Mouse (Mus musculus) forelimb bud, embryonic 11.5 days (tissue): ENCODE results near the gene Cass4.
A peak's percentile ranks its signal among the peaks of the same experiment; 100 is the strongest.

Source experiments
- DNase-seq: peaks from one replicate; pipeline ENCODE4 v3.0.0-alpha.2; 2012; ENCODE audit warnings: low read depth, low spot score

Cass4 gene

GRCm38 (mm10) chr2:172384715-172385114 lies 8.9 kb upstream of the Cass4 start:
- DNase-seq, result no peak

- no peak for DNase-seq
Observed at GRCm38 (mm10) chr2:172390341-172390740, 3.3 kb upstream of the Cass4 start.

- no peak for DNase-seq
Observed at GRCm38 (mm10) chr2:172392041-172392521, 1.5 kb upstream of the Cass4 start.

GRCm38 (mm10) chr2:172394052-172394392 lies 428 bp downstream of the Cass4 start:
- DNase-seq, result no peak

GRCm38 (mm10) chr2:172394671-172395070 lies 1.1 kb downstream of the Cass4 start:
- DNase-seq, result no peak

GRCm38 (mm10) chr2:172395961-172396360 lies 2.4 kb downstream of the Cass4 start:
- DNase-seq, result no peak

GRCm38 (mm10) chr2:172399901-172400300 lies 6.3 kb downstream of the Cass4 start:
- DNase-seq, result no peak

- DNase-seq, result no peak
Observed at GRCm38 (mm10) chr2:172401116-172401825, 7.7 kb downstream of the Cass4 start.

- DNase-seq, result no peak
Observed at GRCm38 (mm10) chr2:172404239-172404638, 10.6 kb downstream of the Cass4 start.

GRCm38 (mm10) chr2:172405011-172405410 lies 11.4 kb downstream of the Cass4 start:
- no peak for DNase-seq

- DNase-seq, result no peak
Observed at GRCm38 (mm10) chr2:172406173-172406572, 12.6 kb downstream of the Cass4 start.

- no peak for DNase-seq
Observed at GRCm38 (mm10) chr2:172407499-172407898, 13.9 kb downstream of the Cass4 start.

- no peak for DNase-seq
Observed at GRCm38 (mm10) chr2:172410686-172411085, 17.1 kb downstream of the Cass4 start.

GRCm38 (mm10) chr2:172411091-172411490 lies 17.5 kb downstream of the Cass4 start:
- no peak for DNase-seq

GRCm38 (mm10) chr2:172412454-172412853 lies 18.9 kb downstream of the Cass4 start:
- DNase-seq, result peak; percentile 40

GRCm38 (mm10) chr2:172413273-172413672 lies 19.7 kb downstream of the Cass4 start:
- peak; percentile 20 for DNase-seq

GRCm38 (mm10) chr2:172413894-172414293 lies 20.3 kb downstream of the Cass4 start:
- no peak for DNase-seq

- DNase-seq, result no peak
Observed at GRCm38 (mm10) chr2:172416218-172416617, 22.6 kb downstream of the Cass4 start.

- DNase-seq, result no peak
Observed at GRCm38 (mm10) chr2:172416876-172417275, 23.3 kb downstream of the Cass4 start.

GRCm38 (mm10) chr2:172418208-172418607 lies 24.6 kb downstream of the Cass4 start:
- no peak for DNase-seq

- DNase-seq, result no peak
Observed at GRCm38 (mm10) chr2:172430609-172431008, 37.0 kb downstream of the Cass4 start.

GRCm38 (mm10) chr2:172433746-172434145 lies 40.2 kb downstream of the Cass4 start:
- DNase-seq, result no peak

- no peak for DNase-seq
Observed at GRCm38 (mm10) chr2:172437371-172437952, 43.9 kb downstream of the Cass4 start.
